Comparison of ENCODE assay signal across 19 mouse cellular contexts in genomic region chr11:110451590-110451989, GRCm38 (mm10).
"Had no signal": no experiment of that assay in that cellular context is flagged by ENCODE, and none has a peak within 500 bp of the region (broad histone marks: within the 10 kb centered on the region; RNA-seq: fewer than 3 reads in every experiment).

No protein-coding gene starts in this region.

- H3K36me3 ChIP-seq: limb, embryonic 15.5 days; midbrain, embryonic 13.5 days; neural tube, embryonic 13.5 days had no signal

- H3K27ac ChIP-seq: limb, embryonic 12.5 days; limb, embryonic 15.5 days; midbrain, embryonic 10.5 days; midbrain, embryonic 13.5 days; neural tube, embryonic 13.5 days had no signal

- H3K27me3 ChIP-seq: limb, embryonic 12.5 days; limb, embryonic 15.5 days had no signal

- ATAC-seq: lung, postnatal 0 days; midbrain, embryonic 13.5 days; midbrain, embryonic 16.5 days had no signal

- H3K4me2 ChIP-seq: limb, embryonic 12.5 days; limb, embryonic 15.5 days; midbrain, embryonic 13.5 days; neural tube, embryonic 13.5 days had no signal

- DNase-seq: kidney, adult 18-20 months; kidney, adult 9 months; kidney, postnatal 25 days; left cerebral cortex, postnatal 4 days; lung, adult 2 months; lung, postnatal 36 days; retina, postnatal 1 day; right cerebral cortex, postnatal 25 days; thymus, adult 18-20 months; thymus, postnatal 36 days had no signal

- H3K4me3 ChIP-seq: limb, embryonic 12.5 days; limb, embryonic 15.5 days; megakaryocyte, embryonic 14.5 days; midbrain, embryonic 10.5 days; midbrain, embryonic 13.5 days; myocyte; neural tube, embryonic 13.5 days had no signal

- H3K9ac ChIP-seq: limb, embryonic 12.5 days; limb, embryonic 15.5 days; midbrain, embryonic 13.5 days; neural tube, embryonic 13.5 days had no signal

- H3K9me3 ChIP-seq: limb, embryonic 12.5 days; limb, embryonic 15.5 days; megakaryocyte, embryonic 14.5 days; midbrain, embryonic 10.5 days; midbrain, embryonic 13.5 days; neural tube, embryonic 13.5 days had no signal
